Mouse (Mus musculus): ENCODE results near the gene Ankrd33b.

GRCm38 (mm10) chr15:31251189-31251588 is 116.3 kb downstream of the Ankrd33b start:
- no peak for TF ChIP-seq CTCF (IDR thresholded peaks at IDR 0.05; ENCODE audit: borderline replicate concordance, insufficient read depth, low read length)
- TF ChIP-seq POLR2A (IDR thresholded peaks at IDR 0.05; ENCODE audit: low read depth, low read length): no peak

Data from embryonic fibroblast, embryonic 13.5 days (primary cell).